Mouse (Mus musculus) bone marrow, adult 2 months (tissue): Measurements from ENCODE around the gene Pilrb2. TPM values are rescaled to one million over a fixed set of nuclear protein-coding genes. Genes with fewer than 3 reads are reported as not detected.

Experiments
- H3K27ac ChIP-seq: fragments of 200-500 bp; 2 replicates; pipeline ENCODE4 v1.5.1; 2012; ENCODE audit warnings: low read depth, mild to moderate bottlenecking, control low read depth, inconsistent platforms, low read length; ENCODE audit not compliant: control insufficient read depth, poor library complexity, insufficient read depth
- H3K4me1 ChIP-seq: fragments of 200-500 bp; 2 replicates; pipeline ENCODE4 v1.6.1; 2011; ENCODE audit warnings: low read length; ENCODE audit not compliant: control insufficient read depth, insufficient read depth
- H3K4me3 ChIP-seq: fragments of 200-500 bp; replicated peaks from 2 replicates; pipeline ENCODE3; 2011; ENCODE audit warnings: mild to moderate bottlenecking, low read depth, low read length, control low read depth; ENCODE audit not compliant: control insufficient read depth
- CTCF ChIP-seq: fragments of 200-500 bp; IDR thresholded peaks from 2 replicates; pipeline ENCODE4 v1.5.1; 2011; ENCODE audit warnings: low read length, control low read depth; ENCODE audit not compliant: control insufficient read depth, insufficient read depth
- POLR2A ChIP-seq: fragments of 200-500 bp; IDR thresholded peaks from 2 replicates; pipeline ENCODE4 v1.6.1; 2011; ENCODE audit warnings: low read depth, mild to moderate bottlenecking, control low read depth, low read length, borderline replicate concordance; ENCODE audit not compliant: control insufficient read depth
- WGBS: fragments of 180-500 bp; shearing (Covaris S2); methylation state at CpG from one replicate; pipeline ENCODE4 v1.1.7; 2018; 5-methylcytosine and 5-hydroxymethylcytosine counted together
- polyA plus RNA-seq: library from polyadenylated mRNA; stranded (reverse); fragments of >200 nt; gene quantifications from 2 replicates; pipeline ENCODE4 v1.2.4, GENCODE M21; 2011; ENCODE audit warnings: low replicate concordance; ENCODE audit not compliant: missing spikeins, insufficient read depth, insufficient read length

Pilrb2 gene
- polyA plus RNA-seq, 1 experiment = 80.6 TPM

DNA sequence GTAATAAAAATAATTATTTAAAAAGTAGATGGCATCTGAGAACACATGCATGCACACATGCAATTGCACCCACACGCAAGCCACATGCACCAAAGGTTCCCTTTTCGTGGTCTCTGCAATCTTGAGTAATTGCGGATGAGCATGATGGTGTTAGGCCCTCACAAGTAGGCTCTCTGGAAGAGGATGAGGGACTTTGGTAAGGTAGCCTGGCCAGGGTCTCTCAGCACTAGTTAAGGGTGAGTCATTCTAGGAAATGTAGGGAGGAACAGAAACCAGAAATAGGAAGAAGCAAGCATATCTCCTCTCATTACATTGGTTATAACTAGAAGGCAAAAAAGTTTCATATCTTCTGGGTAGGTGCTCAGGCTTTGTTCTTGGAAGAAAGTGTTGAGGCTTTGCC lies 46.6 kb downstream of the Pilrb2 start:
- no peak overlapping the region for H3K4me3 ChIP-seq
- H3K27ac ChIP-seq = no peak overlapping the region; the same call in 1 of the 2 replicates
- TF ChIP-seq POLR2A = no peak
- TF ChIP-seq CTCF = no peak
- 25% methylated on average over 3 of the region's 3 CpGs for WGBS
- H3K4me1 ChIP-seq = peaks cover 20% of the 10 kb centered on the region

DNA sequence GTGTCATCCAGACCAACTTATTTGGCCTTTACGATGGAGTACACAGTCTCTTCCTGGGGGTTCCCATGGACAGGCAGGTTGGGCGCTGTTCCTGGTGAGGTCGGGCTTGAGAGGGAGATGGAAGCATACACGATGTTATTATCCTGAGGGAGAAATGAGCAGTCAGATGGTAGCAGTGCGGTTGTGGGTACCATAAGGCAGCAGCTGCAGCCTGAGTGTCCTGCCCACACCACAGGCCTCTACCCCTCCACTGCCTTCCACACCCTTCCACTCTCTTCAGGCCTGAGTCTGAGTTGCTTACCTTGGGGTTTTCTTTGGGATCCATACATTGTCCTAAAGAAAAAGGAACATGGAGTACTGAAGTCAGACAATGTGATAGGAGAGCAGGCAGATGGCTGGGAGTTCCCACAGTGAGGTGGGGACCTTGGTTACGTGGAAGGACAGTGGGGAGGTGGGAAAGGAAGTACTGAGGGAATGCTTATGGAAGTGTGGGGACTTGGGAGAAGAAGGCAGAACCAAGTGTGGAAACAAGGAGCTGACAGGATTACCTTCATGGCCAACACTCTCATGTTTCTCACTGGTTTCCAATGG lies 48.1 kb downstream of the Pilrb2 start:
- Histone ChIP-seq H3K4me1 (peaks cover 17% of the 10 kb centered on the region), H3K4me3 (no peak overlapping the region), H3K27ac (peak overlapping the region; percentile 54; the same call in 1 of the 2 replicates)
- TF ChIP-seq POLR2A = no peak
- TF ChIP-seq CTCF = no peak
- WGBS = 60% methylated on average over 6 of the region's 6 CpGs

DNA sequence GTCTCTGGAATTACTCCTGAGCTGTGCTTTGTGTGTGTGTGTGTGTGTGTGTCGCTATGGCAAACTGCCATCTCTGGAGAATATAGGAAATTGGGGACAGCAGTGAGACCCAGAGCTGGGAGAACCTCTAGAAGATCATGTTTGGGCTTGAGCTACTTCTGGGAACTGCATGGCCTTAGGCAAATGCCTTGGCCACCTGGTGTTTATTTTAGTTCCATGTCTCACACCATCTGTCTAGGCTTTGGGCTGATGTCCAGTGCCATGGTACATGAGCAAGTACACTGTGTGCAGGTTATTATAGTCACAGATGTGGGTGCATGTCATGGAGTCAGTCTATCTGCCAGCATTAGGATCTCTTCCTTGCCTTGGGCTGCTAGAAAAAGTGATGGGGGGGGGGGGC lies 49.0 kb downstream of the Pilrb2 start:
- Histone ChIP-seq H3K4me3 (no peak overlapping the region), H3K27ac (no peak overlapping the region), H3K4me1 (peaks cover 16% of the 10 kb centered on the region)
- TF ChIP-seq POLR2A = no peak
- TF ChIP-seq CTCF = no peak
- 78% methylated on average over 1 of the region's 1 CpGs for WGBS

DNA sequence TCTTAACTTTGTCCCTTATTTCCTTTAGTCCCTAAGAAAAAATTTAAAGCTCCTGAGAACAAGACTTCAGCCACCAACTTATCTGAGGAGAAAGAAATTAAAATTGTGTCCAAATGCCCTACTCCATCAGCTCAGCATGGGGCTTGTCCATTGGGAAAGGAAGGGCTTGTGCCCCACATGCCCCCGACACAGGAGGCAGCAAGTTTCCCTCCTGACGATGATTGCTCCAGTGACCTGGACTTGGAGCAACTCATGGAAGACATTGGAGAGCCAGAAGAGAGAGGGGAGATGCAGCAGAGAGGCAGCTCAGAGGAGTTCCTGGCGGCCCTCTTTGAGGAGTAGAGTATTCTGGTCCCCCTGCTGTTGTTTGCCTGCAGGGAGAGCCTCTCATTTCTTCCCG lies 49.5 kb downstream of the Pilrb2 start:
- Histone ChIP-seq H3K27ac (no peak overlapping the region), H3K4me3 (no peak overlapping the region), H3K4me1 (peaks cover 16% of the 10 kb centered on the region)
- WGBS = 79% methylated on average over 4 of the region's 4 CpGs
- no peak for TF ChIP-seq POLR2A
- TF ChIP-seq CTCF = no peak

DNA sequence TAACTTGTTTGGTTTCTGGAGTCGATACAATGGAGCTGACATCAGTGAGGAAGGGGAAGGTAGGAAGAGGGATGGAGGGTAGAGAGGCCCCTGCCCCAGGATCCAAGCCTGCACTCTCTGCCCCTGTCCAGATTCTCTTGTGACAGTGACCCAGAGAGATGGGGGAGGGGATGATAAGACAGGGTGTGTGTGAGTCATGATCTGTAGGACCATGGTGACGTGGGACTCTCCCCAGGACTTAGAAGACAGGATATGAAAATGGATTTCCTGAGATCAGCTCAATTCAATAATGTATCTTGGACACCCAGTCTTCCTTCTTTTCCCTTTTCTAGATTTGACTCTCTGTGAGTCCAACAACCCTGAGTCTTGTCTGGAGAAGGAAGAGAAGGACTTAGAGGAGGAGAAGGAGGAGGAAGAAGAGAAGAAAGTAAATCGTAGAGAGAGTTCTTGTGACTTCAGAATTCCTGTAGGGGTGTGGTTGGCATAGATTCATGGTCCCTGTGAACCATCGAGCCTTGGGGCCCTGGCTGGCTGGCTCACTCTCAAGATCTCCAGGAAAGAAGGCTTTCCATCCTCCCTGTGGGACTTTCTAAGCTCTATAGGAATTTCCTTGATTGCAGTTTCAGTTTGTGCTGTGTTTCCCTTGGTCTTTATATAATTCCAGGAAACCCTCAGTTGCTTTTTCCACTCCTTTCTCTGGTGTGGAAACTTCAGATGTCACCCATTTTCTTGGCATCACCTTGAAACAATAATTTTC lies 54.0 kb downstream of the Pilrb2 start:
- TF ChIP-seq POLR2A = no peak
- TF ChIP-seq CTCF = no peak
- Histone ChIP-seq H3K4me1 (peaks cover 2% of the 10 kb centered on the region; the same call in 1 of the 2 replicates), H3K27ac (no peak overlapping the region), H3K4me3 (no peak overlapping the region)
- WGBS = 61% methylated on average over 4 of the region's 4 CpGs

Other genes with a start within 250 kb of the Pilrb2 start
- gene Fbxo24, start 242.8 kb downstream of the Pilrb2 start, polyA plus RNA-seq = 0.41 TPM in 1 of 2 replicates, not detected in the other
- gene Lrch4, start 242.7 kb downstream of the Pilrb2 start, polyA plus RNA-seq = 36.1 and 108 TPM in 2 replicates
- 24.9 and 41.6 TPM in 2 replicates for gene Gm20605, start 242.6 kb downstream of the Pilrb2 start, polyA plus RNA-seq
- gene Sap25, start 230.5 kb downstream of the Pilrb2 start, polyA plus RNA-seq = 65.6 and 161 TPM in 2 replicates
- gene Irs3, start 226.1 kb downstream of the Pilrb2 start, polyA plus RNA-seq = 0.77 TPM in 1 of 2 replicates, not detected in the other
- gene Agfg2, start 187.1 kb downstream of the Pilrb2 start, polyA plus RNA-seq = 33.1 and 50.5 TPM in 2 replicates
- gene Nyap1, start 130.2 kb downstream of the Pilrb2 start, polyA plus RNA-seq = 1.2 and 1.9 TPM in 2 replicates
- 143 and 144 TPM in 2 replicates for gene Tsc22d4, start 126.1 kb downstream of the Pilrb2 start, polyA plus RNA-seq
- gene Ppp1r35, start 93.0 kb downstream of the Pilrb2 start, polyA plus RNA-seq = 52.6 and 130 TPM in 2 replicates
- gene Mepce, start 84.2 kb downstream of the Pilrb2 start, polyA plus RNA-seq = 25.6 and 45.6 TPM in 2 replicates
- 9.5 and 18.7 TPM in 2 replicates for gene Zcwpw1, start 84.0 kb downstream of the Pilrb2 start, polyA plus RNA-seq
- 27.5 and 45.8 TPM in 2 replicates for gene Pilra, start 35.5 kb downstream of the Pilrb2 start, polyA plus RNA-seq
- 12.3 and 32.6 TPM in 2 replicates for gene Pilrb1, start 13.7 kb downstream of the Pilrb2 start, polyA plus RNA-seq
- gene Cyp3a13, start 49.8 kb upstream of the Pilrb2 start, polyA plus RNA-seq = not detected in 2 replicates
- gene Gjc3, start 91.3 kb upstream of the Pilrb2 start, polyA plus RNA-seq = not detected in 2 replicates
- gene Azgp1, start 109.7 kb upstream of the Pilrb2 start, polyA plus RNA-seq = 4.6 and 9.7 TPM in 2 replicates
- not detected in 2 replicates for gene Smok3a, start 149.4 kb upstream of the Pilrb2 start, polyA plus RNA-seq
- gene Smok3b, start 149.6 kb upstream of the Pilrb2 start, polyA plus RNA-seq = not detected in 2 replicates
- gene Smok3c, start 181.4 kb upstream of the Pilrb2 start, polyA plus RNA-seq = not detected in 2 replicates
- gene Zkscan1, start 213.3 kb upstream of the Pilrb2 start, polyA plus RNA-seq = 6.0 and 9.0 TPM in 2 replicates
- 4.3 and 6.5 TPM in 2 replicates for gene Zscan21, start 245.1 kb upstream of the Pilrb2 start, polyA plus RNA-seq